In the genomic region with DNA sequence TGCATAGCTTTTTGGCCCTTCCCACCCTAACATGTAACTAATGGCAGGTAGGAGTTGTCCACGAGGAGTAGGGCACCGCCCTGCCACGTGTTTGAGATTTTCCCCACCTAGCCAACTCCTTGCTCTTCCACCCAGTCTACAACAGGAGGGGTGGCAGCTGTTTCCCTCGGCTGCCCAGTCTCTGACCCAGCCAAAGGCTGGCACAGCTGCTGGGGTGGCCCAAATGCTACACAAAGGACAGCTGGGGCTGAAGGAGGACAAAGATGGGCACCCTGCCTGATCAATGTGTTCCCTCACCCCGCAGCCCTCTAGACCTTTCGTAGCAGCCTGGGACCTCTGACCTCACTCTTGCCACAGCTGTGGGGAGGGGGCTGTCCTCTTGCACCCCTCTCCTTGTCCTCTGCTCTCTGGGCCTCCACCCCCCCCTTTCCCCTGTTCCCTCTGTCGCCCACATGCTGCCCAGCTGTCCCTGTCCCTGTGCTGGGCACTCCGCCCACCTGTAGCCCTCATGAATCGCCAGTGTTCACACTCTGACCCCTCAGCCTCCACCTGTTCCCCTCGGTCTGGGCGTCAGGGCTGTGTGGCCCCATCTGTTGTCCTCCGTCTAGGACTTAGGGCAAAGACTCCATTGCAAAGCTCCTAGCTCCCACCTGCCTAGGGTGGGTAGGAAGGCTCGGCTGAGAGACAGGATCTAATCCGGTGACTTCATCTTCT, we compare ENCODE assay signal across 14 mouse cellular contexts. TPM values are rescaled to one million over a fixed set of nuclear protein-coding genes. Genes with fewer than 3 reads are reported as not detected.
A peak's percentile ranks its signal among the peaks of the same experiment; 100 is the strongest.
DNase-seq lines count a peak whose midpoint lies in the region; ATAC-seq lines count a peak whose summit lies in the region.
"Had no signal": no experiment of that assay in that cellular context is flagged by ENCODE, and none has a peak within 500 bp of the region (broad histone marks: within the 10 kb centered on the region; RNA-seq: fewer than 3 reads in every experiment).

No protein-coding gene starts in this region.

- ATAC-seq in kidney, embryonic 14.5 days (ENCODE audit: low FRiP score, low TSS enrichment) = 0 out of 2 replicates have a peak, but pooled peaks have one; percentile 24
- no peak for ATAC-seq in kidney, embryonic 15.5 days (replicated peaks; ENCODE audit: low FRiP score)
- peak; percentile 29; the same call in 1 of the 2 replicates for ATAC-seq in intestine, embryonic 16.5 days

- no peak overlapping the region for H3K4me2 ChIP-seq in kidney, embryonic 14.5 days (replicated peaks; ENCODE audit: low read depth, low read length)
- H3K4me2 ChIP-seq in kidney, embryonic 15.5 days = no peak overlapping the region
- no peak overlapping the region for H3K4me2 ChIP-seq in intestine, embryonic 16.5 days (ENCODE audit: low read depth, low read length)

- H3K27ac ChIP-seq in kidney, embryonic 14.5 days (ENCODE audit: low read depth, low read length) = no peak overlapping the region
- no peak overlapping the region for H3K27ac ChIP-seq in kidney, embryonic 15.5 days
- peak overlapping the region; percentile 27; the same call in 1 of the 2 replicates for H3K27ac ChIP-seq in brown adipose tissue, adult 24 weeks (replicated peaks; ENCODE audit: low read depth, low read length)
- no peak overlapping the region for H3K27ac ChIP-seq in intestine, embryonic 16.5 days (ENCODE audit: low read length)
- H3K27ac ChIP-seq: forebrain, embryonic 15.5 days had no signal

- peak; percentile 28 for DNase-seq in adrenal gland, postnatal 14 days
- no peak for DNase-seq in adrenal gland, postnatal 36 days
- DNase-seq in ovary, postnatal 36 days (ENCODE audit: low spot score) = no peak
- no peak for DNase-seq in heart, adult 18-20 months
- DNase-seq: adrenal gland, adult 2 months; kidney, postnatal 25 days; lung, postnatal 4 days had no signal

- no peaks in the 10 kb centered on the region for H3K36me3 ChIP-seq in kidney, embryonic 14.5 days (ENCODE audit: control insufficient read depth, insufficient read depth, low read length)
- H3K36me3 ChIP-seq in kidney, embryonic 15.5 days = no peaks in the 10 kb centered on the region
- H3K36me3 ChIP-seq in intestine, embryonic 16.5 days (ENCODE audit: control insufficient read depth, insufficient read depth, low read length) = no peaks in the 10 kb centered on the region
- H3K36me3 ChIP-seq: forebrain, embryonic 15.5 days had no signal

- no peaks in the 10 kb centered on the region for H3K4me1 ChIP-seq in kidney, embryonic 14.5 days (ENCODE audit: control insufficient read depth, insufficient read depth, low read length)
- H3K4me1 ChIP-seq in kidney, embryonic 15.5 days = peaks cover 23% of the 10 kb centered on the region
- H3K4me1 ChIP-seq in brown adipose tissue, adult 24 weeks (ENCODE audit: control insufficient read depth, insufficient read depth, insufficient read length, low read length) = peaks cover 7% of the 10 kb centered on the region
- H3K4me1 ChIP-seq in intestine, embryonic 16.5 days (ENCODE audit: control insufficient read depth, insufficient read depth, low read length) = peaks cover 12% of the 10 kb centered on the region

- H3K4me3 ChIP-seq in kidney, embryonic 14.5 days (ENCODE audit: low read length) = no peak overlapping the region
- H3K4me3 ChIP-seq in kidney, embryonic 15.5 days (replicated peaks) = no peak overlapping the region
- H3K4me3 ChIP-seq in brown adipose tissue, adult 24 weeks (ENCODE audit: insufficient read depth, low read depth, low read length) = no peak overlapping the region
- H3K4me3 ChIP-seq in intestine, embryonic 16.5 days (ENCODE audit: low read length) = no peak overlapping the region

- no peak overlapping the region for H3K9ac ChIP-seq in kidney, embryonic 14.5 days (ENCODE audit: low read depth, low read length)
- H3K9ac ChIP-seq in kidney, embryonic 15.5 days = no peak overlapping the region
- no peak overlapping the region; the same call in 1 of the 2 replicates for H3K9ac ChIP-seq in intestine, embryonic 16.5 days (ENCODE audit: low read depth, low read length)

- WGBS in kidney, embryonic 14.5 days = 80% methylated on average over 14 of the region's 14 CpGs
- 80% methylated on average over 14 of the region's 14 CpGs for WGBS in kidney, embryonic 15.5 days
- whole genome bisulfite sequencing in intestine, embryonic 16.5 days = 72% methylated on average over 14 of the region's 14 CpGs

- H3K27me3 ChIP-seq in kidney, embryonic 14.5 days (ENCODE audit: control insufficient read depth, insufficient read depth, low read length) = no peaks in the 10 kb centered on the region
- 0 out of 2 replicates have a peak, but pooled peaks cover 12% of the 10 kb centered on the region for H3K27me3 ChIP-seq in kidney, embryonic 15.5 days
- no peaks in the 10 kb centered on the region for H3K27me3 ChIP-seq in intestine, embryonic 16.5 days (replicated peaks; ENCODE audit: control insufficient read depth, insufficient read depth, low read length)
- H3K27me3 ChIP-seq: forebrain, embryonic 15.5 days had no signal

- no peaks in the 10 kb centered on the region for H3K9me3 ChIP-seq in kidney, embryonic 14.5 days (ENCODE audit: control insufficient read depth, low read length)
- no peaks in the 10 kb centered on the region for H3K9me3 ChIP-seq in kidney, embryonic 15.5 days (replicated peaks)
- no peaks in the 10 kb centered on the region for H3K9me3 ChIP-seq in intestine, embryonic 16.5 days (ENCODE audit: control insufficient read depth, low read length)
- H3K9me3 ChIP-seq: forebrain, embryonic 15.5 days had no signal

RNA-seq across cellular contexts. Expression of gene Adora1, which starts 9.9 kb away (rescaled TPM):
- total RNA-seq in adrenal gland, postnatal 14 days (2021) = 78.9 and 91.9 TPM in 2 replicates
- 100 to 1,000 TPM; 110 to 137 TPM for total RNA-seq in adrenal gland, postnatal 36 days (2021)
- 3.2 TPM in 2 replicates for polyA plus RNA-seq in kidney, embryonic 14.5 days (2014; fragmentation: Nextera tagmentation; extraction: Ambion mirVana)
- 7.7 and 8.2 TPM in 2 replicates for polyA plus RNA-seq in kidney, embryonic 15.5 days (2015; fragmentation: Nextera tagmentation; extraction: Ambion mirVana)
- polyA plus RNA-seq in brown adipose tissue, adult 24 weeks (2012; ENCODE audit: insufficient read depth, insufficient read length, missing spikeins) = 41.1 and 67.9 TPM in 2 replicates
- 6.8 and 8.2 TPM in 2 replicates for polyA plus RNA-seq in intestine, embryonic 16.5 days (2015; fragmentation: Nextera tagmentation; extraction: Ambion mirVana)
- total RNA-seq in heart, adult 18-20 months (2021) = 10 to 100 TPM in 1 of 2 experiments, 1 to 10 TPM in 1; 7.1 to 12.8 TPM
- total RNA-seq: MEL had no signal

RNA-seq across cellular contexts. Expression of gene Myog, which starts 44.6 kb away (rescaled TPM):
- not detected in 2 replicates for total RNA-seq in adrenal gland, postnatal 14 days (2021)
- not detected for total RNA-seq in adrenal gland, postnatal 36 days (2021)
- polyA plus RNA-seq in kidney, embryonic 14.5 days (2014; fragmentation: Nextera tagmentation; extraction: Ambion mirVana) = 0.97 and 1.4 TPM in 2 replicates
- 13.1 and 19.9 TPM in 2 replicates for polyA plus RNA-seq in kidney, embryonic 15.5 days (2015; fragmentation: Nextera tagmentation; extraction: Ambion mirVana)
- not detected in 2 replicates for polyA plus RNA-seq in brown adipose tissue, adult 24 weeks (2012; ENCODE audit: insufficient read depth, insufficient read length, missing spikeins)
- 0.32 TPM in 2 replicates for polyA plus RNA-seq in intestine, embryonic 16.5 days (2015; fragmentation: Nextera tagmentation; extraction: Ambion mirVana)
- not detected for total RNA-seq in heart, adult 18-20 months (2021)
- total RNA-seq: adrenal gland, adult 2 months; left cerebral cortex, postnatal 14 days; MEL had no signal
- polyA plus RNA-seq: adrenal gland, adult 2 months had no signal

RNA-seq across cellular contexts. Expression of gene Mybph, which starts 51.9 kb away (rescaled TPM):
- not detected in 2 replicates for total RNA-seq in adrenal gland, postnatal 14 days (2021)
- under 1 TPM in 1 of 2 experiments, not detected in 1; 0.13 TPM for total RNA-seq in adrenal gland, postnatal 36 days (2021)
- 0.27 and 0.36 TPM in 2 replicates for polyA plus RNA-seq in kidney, embryonic 14.5 days (2014; fragmentation: Nextera tagmentation; extraction: Ambion mirVana)
- 6.1 and 9.3 TPM in 2 replicates for polyA plus RNA-seq in kidney, embryonic 15.5 days (2015; fragmentation: Nextera tagmentation; extraction: Ambion mirVana)
- polyA plus RNA-seq in brown adipose tissue, adult 24 weeks (2012; ENCODE audit: insufficient read depth, insufficient read length, missing spikeins) = not detected in 2 replicates
- 0.17 and 0.24 TPM in 2 replicates for polyA plus RNA-seq in intestine, embryonic 16.5 days (2015; fragmentation: Nextera tagmentation; extraction: Ambion mirVana)
- not detected for total RNA-seq in heart, adult 18-20 months (2021)
- total RNA-seq: left cerebral cortex, postnatal 14 days; MEL had no signal
- polyA plus RNA-seq: forebrain, embryonic 15.5 days had no signal
